Mouse (Mus musculus) intestine, embryonic 16.5 days (tissue): ENCODE data around the gene Mgrn1. TPM values are rescaled to one million over a fixed set of nuclear protein-coding genes. Genes with fewer than 3 reads are reported as not detected.

ENCODE experiments used
- ATAC-seq: fragments of 200-750 bp; cut with Nextera tagmentation; 2 replicates; pipeline ENCODE4 v1.8.0; 2017; ENCODE audit warnings: moderate TSS enrichment, moderate library complexity
- H3K27ac ChIP-seq: fragments of 300-500 bp; sonication (generic); 2 replicates; pipeline ENCODE4 v1.5.1; 2014; ENCODE audit warnings: mild to moderate bottlenecking, low read length
- H3K27me3 ChIP-seq: fragments of 300-500 bp; sonication (generic); replicated peaks from 2 replicates; pipeline ENCODE4 v1.6.1; 2014; ENCODE audit warnings: low read length, control low read depth, mixed read lengths; ENCODE audit not compliant: control insufficient read depth, insufficient read depth
- H3K36me3 ChIP-seq: fragments of 300-500 bp; sonication (generic); 2 replicates; pipeline ENCODE4 v1.6.1; 2014; ENCODE audit warnings: low read length, control low read depth; ENCODE audit not compliant: control insufficient read depth, insufficient read depth
- H3K4me1 ChIP-seq: fragments of 300-500 bp; sonication (generic); 2 replicates; pipeline ENCODE4 v1.6.1; 2014; ENCODE audit warnings: low read length, control low read depth, mixed read lengths; ENCODE audit not compliant: control insufficient read depth, insufficient read depth
- H3K4me2 ChIP-seq: fragments of 300-500 bp; sonication (generic); 2 replicates; pipeline ENCODE4 v1.6.1; 2014; ENCODE audit warnings: low read depth, low read length, control low read depth
- H3K4me3 ChIP-seq: fragments of 300-500 bp; sonication (generic); 2 replicates; pipeline ENCODE4 v1.5.1; 2014; ENCODE audit warnings: mild to moderate bottlenecking, low read length
- H3K9ac ChIP-seq: fragments of 300-500 bp; sonication (generic); 2 replicates; pipeline ENCODE4 v1.6.1; 2014; ENCODE audit warnings: low read depth, low read length
- H3K9me3 ChIP-seq: fragments of 300-500 bp; sonication (generic); 2 replicates; pipeline ENCODE4 v1.6.1; 2016; ENCODE audit warnings: low read length, control low read depth; ENCODE audit not compliant: control insufficient read depth
- WGBS: fragments of 180-500 bp; shearing (Covaris S2); extraction: QIAGEN DNeasy Blood & Tissue Kit; methylation state at CpG from one replicate; pipeline ENCODE4 v1.1.7; 2014; 5-methylcytosine and 5-hydroxymethylcytosine counted together
- polyA plus RNA-seq: library from polyadenylated mRNA; unstranded; fragments of >200 nt; fragmentation: Nextera tagmentation; extraction: Ambion mirVana; gene quantifications from 2 replicates; pipeline ENCODE4 v1.2.1, GENCODE M21; 2015

Mgrn1 gene
- 82.7 and 84.6 TPM in 2 replicates for polyA plus RNA-seq

DNA sequence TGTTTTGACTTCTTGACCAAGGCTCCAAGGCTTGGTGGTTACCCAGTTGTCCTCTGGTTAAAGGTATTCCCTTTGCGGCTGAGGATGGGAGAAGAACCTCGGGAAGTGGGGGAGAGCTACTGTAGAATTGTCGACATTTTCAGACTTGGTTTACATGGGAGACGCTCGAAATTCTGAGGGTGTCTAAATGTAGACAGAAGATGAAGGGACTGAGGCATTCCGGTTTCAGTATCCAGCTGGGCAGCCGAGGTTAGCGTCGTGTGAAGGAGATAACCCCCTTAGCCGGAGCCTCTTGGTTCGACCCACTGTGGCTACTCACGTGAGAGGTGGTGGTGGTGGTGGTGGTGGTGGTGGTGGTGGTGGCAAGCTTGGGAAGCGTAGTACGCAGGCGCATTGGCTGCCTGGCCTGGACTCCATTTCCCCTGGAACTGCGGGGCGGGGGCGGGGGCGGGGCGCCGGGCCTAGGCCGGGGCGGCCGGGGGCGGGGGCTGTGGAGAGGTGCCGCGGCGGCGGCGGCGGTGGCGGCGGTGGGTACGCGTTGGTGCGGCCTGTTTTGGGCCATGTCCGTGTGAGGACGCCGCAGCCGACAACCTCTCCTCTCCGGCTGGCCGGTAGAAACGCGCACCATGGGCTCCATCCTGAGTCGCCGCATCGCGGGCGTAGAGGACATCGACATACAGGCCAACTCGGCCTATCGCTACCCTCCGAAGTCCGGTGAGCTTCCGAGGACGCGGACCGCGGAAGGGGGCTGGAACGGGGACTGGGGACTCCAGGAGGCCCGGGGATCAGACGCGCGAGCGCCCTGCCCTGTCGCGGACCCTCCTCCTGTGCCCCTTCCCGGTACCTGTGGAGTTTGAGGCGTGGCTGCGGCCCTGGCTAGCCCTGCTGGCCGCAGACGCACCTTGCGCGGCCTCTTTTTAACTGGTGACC lies at the start of gene Mgrn1:
TSS of gene Mgrn1 (plus strand) at position 490 of the 930 bp plus-strand sequence.
- H3K4me2 ChIP-seq: peak within 1 kb of the TSS; percentile 87
- H3K4me1 ChIP-seq: peaks cover 29% of the 10 kb centered on the region
- peak within 1 kb of the TSS; percentile 95 for H3K9ac ChIP-seq
- peak within 1 kb of the TSS; percentile 84 for H3K4me3 ChIP-seq
- H3K9me3 ChIP-seq: no peaks in the 10 kb centered on the region
- peak; percentile 86 for ATAC-seq
- no peaks in the 10 kb centered on the region for H3K36me3 ChIP-seq
- under 1% methylated on average over 57 of the region's 74 CpGs for WGBS
- no peaks in the 10 kb centered on the region for H3K27me3 ChIP-seq
- H3K27ac ChIP-seq: peak within 1 kb of the TSS; percentile 91

DNA sequence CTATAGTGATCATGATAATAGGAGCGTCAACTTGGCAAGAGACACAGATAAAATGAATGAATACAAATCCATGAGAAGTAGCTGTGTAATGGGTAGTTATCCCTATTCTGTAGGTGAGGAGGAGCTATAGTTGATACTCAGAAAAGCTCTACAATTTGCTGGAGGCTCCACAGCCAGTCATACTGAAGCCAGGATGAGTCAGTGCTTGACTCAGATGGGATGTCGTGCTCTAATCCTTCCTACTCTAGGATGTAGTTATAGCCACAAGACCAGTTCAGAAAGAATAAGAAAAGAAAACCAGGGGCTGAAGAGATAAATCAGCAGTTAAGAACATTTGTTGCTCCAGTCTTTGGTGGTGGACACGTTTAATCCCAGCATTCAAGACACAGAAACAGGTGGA lies 48.4 kb upstream of the Mgrn1 start:
- WGBS: 86% methylated on average over 3 of the region's 3 CpGs
- H3K27me3 ChIP-seq: no peaks in the 10 kb centered on the region
- ATAC-seq: no peak
- no peak overlapping the region for H3K9ac ChIP-seq
- H3K4me2 ChIP-seq: no peak overlapping the region
- H3K36me3 ChIP-seq: no peaks in the 10 kb centered on the region
- no peak overlapping the region for H3K4me3 ChIP-seq
- H3K27ac ChIP-seq: no peak overlapping the region
- no peaks in the 10 kb centered on the region for H3K4me1 ChIP-seq
- H3K9me3 ChIP-seq: no peaks in the 10 kb centered on the region

DNA sequence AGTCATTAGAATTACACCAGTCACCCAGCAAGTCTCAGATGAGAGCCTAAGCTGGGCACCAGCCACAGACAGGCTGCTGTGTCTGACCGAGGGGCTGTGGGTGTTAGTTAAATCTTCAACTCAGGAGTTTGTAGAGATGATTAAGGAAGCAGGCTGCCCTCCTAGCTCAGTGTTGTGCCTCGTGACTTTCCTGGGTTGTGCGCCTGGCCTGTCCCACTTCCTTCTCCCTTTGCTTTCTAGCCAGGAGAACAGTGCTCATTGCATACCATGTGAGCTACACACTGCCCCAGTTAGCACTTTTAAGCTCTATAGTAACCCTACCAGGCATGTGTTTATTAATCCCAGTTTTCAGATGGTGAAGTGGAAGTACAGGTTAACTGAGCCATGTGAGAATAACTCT lies 46.5 kb upstream of the Mgrn1 start:
- H3K36me3 ChIP-seq: no peaks in the 10 kb centered on the region
- H3K9ac ChIP-seq: no peak overlapping the region
- 79% methylated on average over 3 of the region's 3 CpGs for WGBS
- ATAC-seq: no peak
- H3K27me3 ChIP-seq: no peaks in the 10 kb centered on the region
- H3K9me3 ChIP-seq: no peaks in the 10 kb centered on the region
- no peak overlapping the region for H3K4me2 ChIP-seq
- no peak overlapping the region for H3K4me3 ChIP-seq
- H3K4me1 ChIP-seq: no peaks in the 10 kb centered on the region
- no peak overlapping the region for H3K27ac ChIP-seq

DNA sequence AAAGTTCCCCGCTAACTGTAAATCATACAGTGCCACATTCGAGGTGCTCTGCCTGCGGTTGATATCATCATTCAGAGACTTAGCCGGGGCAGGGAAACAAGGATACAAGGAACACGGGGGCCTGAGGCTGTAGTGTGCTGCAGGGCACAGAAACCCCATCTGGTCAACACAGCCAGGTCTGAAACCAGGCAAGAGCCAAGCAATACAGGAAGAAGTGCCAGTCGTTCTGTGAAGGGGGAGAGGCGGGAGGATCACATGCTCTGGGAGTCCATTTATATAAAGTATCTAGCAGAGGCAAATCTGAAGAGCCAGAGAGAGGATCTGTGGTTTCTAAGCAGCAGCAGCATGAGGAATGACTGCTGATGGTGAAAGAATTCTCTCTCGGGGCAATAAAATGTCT lies 45.8 kb upstream of the Mgrn1 start:
- Histone ChIP-seq H3K27ac (no peak overlapping the region), H3K4me1 (no peaks in the 10 kb centered on the region), H3K9me3 (no peaks in the 10 kb centered on the region), H3K36me3 (no peaks in the 10 kb centered on the region), H3K4me2 (no peak overlapping the region), H3K9ac (no peak overlapping the region), H3K4me3 (no peak overlapping the region), H3K27me3 (no peaks in the 10 kb centered on the region)
- WGBS: 61% methylated on average over 8 of the region's 8 CpGs
- ATAC-seq: no peak

DNA sequence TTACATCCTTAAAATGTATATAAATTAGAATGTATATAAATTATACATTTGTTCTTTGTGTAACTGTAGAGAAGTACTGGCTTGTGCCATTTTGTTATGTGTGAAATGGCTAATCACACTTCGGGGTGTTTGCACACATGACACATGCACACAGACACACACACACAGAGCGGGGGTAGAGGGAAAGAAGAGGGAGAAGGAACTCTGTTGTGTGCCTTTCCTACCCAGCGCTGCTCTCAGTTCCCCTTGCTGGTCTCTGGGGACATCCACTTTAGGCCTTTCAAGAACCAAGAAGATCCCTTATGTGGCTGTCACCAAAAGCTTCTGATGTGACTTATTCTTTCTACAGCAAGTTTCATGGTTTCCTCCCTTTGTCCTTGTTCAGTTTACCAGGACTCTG lies 39.0 kb upstream of the Mgrn1 start:
- Histone ChIP-seq H3K4me1 (peaks cover 9% of the 10 kb centered on the region), H3K9ac (no peak overlapping the region), H3K9me3 (no peaks in the 10 kb centered on the region), H3K27ac (no peak overlapping the region), H3K36me3 (no peaks in the 10 kb centered on the region), H3K27me3 (no peaks in the 10 kb centered on the region), H3K4me2 (no peak overlapping the region), H3K4me3 (no peak overlapping the region)
- ATAC-seq: no peak
- WGBS: 81% methylated on average over 3 of the region's 3 CpGs

DNA sequence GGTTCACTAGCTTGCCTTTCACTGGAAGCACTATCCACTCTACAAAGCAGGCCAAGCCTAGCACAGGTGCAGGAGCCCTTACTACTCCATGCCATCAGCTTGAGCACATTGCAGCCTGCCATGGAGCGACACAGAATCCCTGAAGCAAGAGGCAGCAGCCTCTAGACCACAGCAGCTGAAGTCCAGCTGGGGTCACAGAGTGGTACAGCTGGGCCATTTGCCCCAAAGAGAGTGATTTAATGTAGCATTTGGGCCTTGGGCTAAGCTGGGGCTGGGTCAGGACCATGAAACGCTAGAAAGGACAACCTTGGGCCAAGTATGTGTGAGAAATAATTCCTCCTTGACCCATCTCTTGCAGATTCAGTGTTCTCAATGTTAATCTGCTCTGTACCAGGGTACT lies 38.0 kb upstream of the Mgrn1 start:
- no peak overlapping the region for H3K9ac ChIP-seq
- no peak overlapping the region for H3K27ac ChIP-seq
- H3K9me3 ChIP-seq: no peaks in the 10 kb centered on the region
- H3K27me3 ChIP-seq: no peaks in the 10 kb centered on the region
- H3K36me3 ChIP-seq: no peaks in the 10 kb centered on the region
- WGBS: 85% methylated on average over 2 of the region's 2 CpGs
- peaks cover 9% of the 10 kb centered on the region for H3K4me1 ChIP-seq
- no peak overlapping the region for H3K4me2 ChIP-seq
- no peak for ATAC-seq
- H3K4me3 ChIP-seq: no peak overlapping the region

DNA sequence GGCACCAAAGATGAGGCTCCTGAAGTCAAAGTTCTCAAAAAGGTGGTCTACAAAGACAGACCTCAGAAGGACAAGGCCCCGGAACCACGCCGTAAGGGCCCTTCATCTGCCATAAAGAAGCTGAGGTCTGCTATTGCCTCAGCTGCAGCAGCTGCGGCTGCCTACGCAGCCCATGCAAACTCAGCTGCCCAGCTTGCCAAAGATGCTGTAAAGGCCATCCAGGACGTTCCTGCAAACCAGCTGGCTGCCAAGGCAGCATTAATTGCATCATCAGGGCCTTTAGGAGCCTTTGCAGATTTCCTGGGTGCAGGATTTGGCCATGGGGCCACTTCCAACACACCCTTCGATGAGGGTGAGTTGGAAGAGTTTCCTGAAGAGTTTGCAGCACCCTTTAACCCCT lies 35.7 kb upstream of the Mgrn1 start:
- no peak for ATAC-seq
- Histone ChIP-seq H3K9me3 (no peaks in the 10 kb centered on the region), H3K27ac (peak overlapping the region; percentile 78), H3K27me3 (no peaks in the 10 kb centered on the region), H3K4me3 (no peak overlapping the region), H3K9ac (no peak overlapping the region), H3K4me2 (no peak overlapping the region), H3K36me3 (no peaks in the 10 kb centered on the region), H3K4me1 (peaks cover 9% of the 10 kb centered on the region)
- WGBS: 66% methylated on average over 7 of the region's 7 CpGs

DNA sequence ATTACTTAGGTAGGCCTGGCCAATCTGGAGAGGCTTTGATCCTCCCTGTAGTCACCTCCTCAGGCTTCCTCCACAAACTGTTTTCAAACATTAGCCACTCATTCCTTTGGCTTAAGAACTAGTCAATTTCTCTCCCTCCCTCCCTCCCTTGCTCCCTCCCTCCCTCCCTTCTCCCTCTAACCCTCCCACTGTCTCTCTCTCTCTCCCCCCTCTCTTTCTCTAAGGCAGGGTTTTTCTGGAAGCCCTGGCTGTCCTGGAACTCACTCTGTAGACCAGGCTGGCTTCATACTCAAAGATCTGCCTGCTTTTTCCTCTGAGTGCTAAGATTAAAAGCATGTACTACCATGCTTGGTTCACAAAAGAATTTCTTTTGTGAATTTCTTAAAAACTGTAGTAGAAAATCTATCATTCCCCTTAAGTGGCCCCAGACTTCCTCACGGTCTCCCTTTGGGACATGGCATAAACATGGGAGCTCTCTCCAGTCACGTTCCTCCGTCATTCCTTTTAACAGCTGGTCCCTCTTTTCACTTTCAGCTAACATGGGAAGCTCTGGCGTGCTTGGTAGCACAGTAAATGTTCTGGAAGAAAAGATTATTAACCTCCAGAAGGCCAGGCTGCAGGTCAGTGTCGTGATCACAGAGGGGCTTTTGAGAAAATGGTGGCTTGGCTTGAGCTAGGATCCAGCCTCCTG lies 35.0 kb upstream of the Mgrn1 start:
- Histone ChIP-seq H3K27ac (peak overlapping the region; percentile 78), H3K9ac (no peak overlapping the region), H3K4me2 (no peak overlapping the region), H3K4me3 (no peak overlapping the region), H3K9me3 (no peaks in the 10 kb centered on the region), H3K36me3 (no peaks in the 10 kb centered on the region), H3K4me1 (peaks cover 9% of the 10 kb centered on the region), H3K27me3 (no peaks in the 10 kb centered on the region)
- 35% methylated on average over 5 of the region's 5 CpGs for WGBS
- peak; percentile 55; the same call in 1 of the 2 replicates for ATAC-seq

DNA sequence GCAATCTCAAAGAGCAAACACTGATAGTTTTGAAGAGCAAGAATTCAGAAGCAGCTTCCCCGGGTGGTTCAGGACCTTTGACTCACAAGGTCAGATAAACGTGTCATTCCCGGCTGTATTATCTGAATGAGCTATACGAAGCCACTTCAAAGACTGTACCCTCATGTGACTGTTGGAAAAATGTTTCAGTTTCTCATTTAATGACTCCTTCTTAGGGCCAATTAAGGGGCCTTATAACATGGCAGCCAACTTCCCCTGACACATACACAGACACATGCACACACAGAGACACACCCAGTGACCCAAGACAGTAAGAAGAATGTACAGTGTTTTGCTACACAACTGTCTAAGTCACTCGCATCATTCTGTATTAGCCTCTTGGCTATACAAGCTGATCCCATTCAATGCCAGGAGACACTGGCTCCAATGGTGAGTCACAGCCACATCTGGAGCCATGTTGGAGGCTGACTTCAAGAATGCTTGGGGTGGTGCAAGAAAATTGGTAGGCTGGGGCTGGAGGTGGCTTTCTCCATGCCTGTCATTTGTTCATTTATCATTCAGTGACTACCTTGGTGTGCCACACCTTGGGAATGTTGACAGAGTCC lies 30.9 kb upstream of the Mgrn1 start:
- Histone ChIP-seq H3K9ac (no peak overlapping the region), H3K27me3 (no peaks in the 10 kb centered on the region), H3K4me2 (no peak overlapping the region), H3K9me3 (no peaks in the 10 kb centered on the region), H3K36me3 (no peaks in the 10 kb centered on the region), H3K4me1 (peaks cover 9% of the 10 kb centered on the region), H3K4me3 (no peak overlapping the region), H3K27ac (no peak overlapping the region)
- ATAC-seq: peak; percentile 46
- 51% methylated on average over 5 of the region's 5 CpGs for WGBS
